In the genomic region with DNA sequence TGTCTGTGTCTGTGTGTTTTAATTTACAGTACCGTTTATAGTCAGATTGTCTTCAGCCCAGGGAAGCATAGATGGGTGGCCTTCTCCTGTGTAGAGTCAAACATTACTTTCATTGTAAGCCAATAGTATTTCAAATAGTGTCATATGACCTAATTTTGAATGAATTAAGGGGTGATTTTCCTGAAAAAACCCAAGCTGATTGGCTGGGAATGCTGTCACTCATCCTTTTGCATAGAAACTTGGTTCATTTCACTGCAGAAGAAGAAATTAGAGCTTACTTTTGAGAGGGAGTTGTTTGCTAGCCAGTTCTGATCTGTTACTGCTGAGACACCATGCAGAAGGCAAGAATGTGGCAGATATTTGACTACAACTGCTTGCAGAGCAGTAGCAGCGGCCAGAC, we compare ENCODE assay signal across 12 mouse cellular contexts. TPM values are rescaled to one million over a fixed set of nuclear protein-coding genes. Genes with fewer than 3 reads are reported as not detected.
A peak's percentile ranks its signal among the peaks of the same experiment; 100 is the strongest.
DNase-seq lines count a peak whose midpoint lies in the region; TF ChIP-seq lines count a peak whose summit lies in the region.
"Had no signal": no experiment of that assay in that cellular context is flagged by ENCODE, and none has a peak within 500 bp of the region (broad histone marks: within the 10 kb centered on the region; RNA-seq: fewer than 3 reads in every experiment).

No protein-coding gene starts in this region.

- H3K27ac ChIP-seq in cerebellum, adult 2 months (ENCODE audit: insufficient read depth, low read length) = no peak overlapping the region
- H3K27ac ChIP-seq: liver, embryonic 15.5 days had no signal

- peak in 1 of 2 experiments; percentile 14 for DNase-seq in cerebellum, adult 2 months
- no peak for DNase-seq in cerebellum, adult 11 months
- peak; percentile 19 to 38 for DNase-seq in left cerebral cortex, postnatal 14 days (ENCODE audit: low spot score in 2 of 2)
- no peak for DNase-seq in left cerebral cortex, adult 9 months (ENCODE audit: low spot score in 2 of 2)
- DNase-seq in ZHBTc4 (ENCODE audit: low read depth, low spot score) = peak; percentile 39
- DNase-seq in layer of hippocampus, postnatal 14 days (ENCODE audit: low spot score in 2 of 2) = peak; percentile 13 to 37
- no peak for DNase-seq in adrenal gland, postnatal 14 days
- no peak for DNase-seq in kidney, postnatal 10 days
- DNase-seq: adrenal gland, adult 2 months; gastrocnemius, postnatal 14 days; heart, postnatal 14 days had no signal

- no peaks in the 10 kb centered on the region for H3K27me3 ChIP-seq in cerebellum, adult 2 months (ENCODE audit: control insufficient read depth, insufficient read depth, low read length)
- H3K27me3 ChIP-seq: liver, embryonic 15.5 days had no signal

- WGBS in cerebellum, adult 2 months = 60% methylated on average over 2 of the region's 2 CpGs

- peak overlapping the region; percentile 37 for H3K4me3 ChIP-seq in cerebellum, adult 2 months (replicated peaks; ENCODE audit: insufficient read depth, low read depth, low read length)
- H3K4me3 ChIP-seq: liver, embryonic 15.5 days had no signal

- no peaks in the 10 kb centered on the region for H3K4me1 ChIP-seq in cerebellum, adult 2 months (ENCODE audit: control insufficient read depth, insufficient read depth, low read length)
- H3K4me1 ChIP-seq: liver, embryonic 15.5 days had no signal

- TF ChIP-seq CTCF in cerebellum, adult 2 months (IDR thresholded peaks at IDR 0.05; ENCODE audit: borderline replicate concordance, insufficient read depth, low read depth, low read length) = no peak

- intact Hi-C loops in left cerebral cortex, postnatal 14 days (cut with DNase I) = no loop called here

- TF ChIP-seq POLR2A in cerebellum, adult 2 months (IDR thresholded peaks at IDR 0.05; ENCODE audit: borderline replicate concordance, insufficient read depth, low read length) = no peak

RNA-seq across cellular contexts. Expression of gene Smarcad1, which starts 32.8 kb away (rescaled TPM):
- 20.9 and 22.3 TPM in 2 replicates for polyA plus RNA-seq in cerebellum, adult 2 months (2012; rRNA removed)
- 10 to 100 TPM; 35.2 to 39.1 TPM for total RNA-seq in left cerebral cortex, postnatal 14 days (2021)
- 10 to 100 TPM; 47.1 to 48.3 TPM for total RNA-seq in layer of hippocampus, postnatal 14 days (2021)
- total RNA-seq in adrenal gland, postnatal 14 days (2021) = 37.1 and 39.2 TPM in 2 replicates

Comparison
In these comparisons a context has a peak if more than half of its experiments do, and no peak if none do; other contexts are left out.
1. DNase-seq: peak in left cerebral cortex, postnatal 14 days (2 of 2), ZHBTc4 (single experiment) and layer of hippocampus, postnatal 14 days (2 of 2); none in cerebellum, adult 11 months (single experiment), left cerebral cortex, adult 9 months (0 of 2), adrenal gland, postnatal 14 days (single experiment) and kidney, postnatal 10 days (single experiment).